Mouse (Mus musculus) olfactory bulb, adult 2 months (tissue): ENCODE results near the gene Man1a. TPM values are rescaled to one million over a fixed set of nuclear protein-coding genes. Genes with fewer than 3 reads are reported as not detected.
A peak's percentile ranks its signal among the peaks of the same experiment; 100 is the strongest.

ENCODE experiments used
- H3K27ac ChIP-seq: fragments of 200-500 bp; 2 replicates; pipeline ENCODE4 v1.5.1; 2012; ENCODE audit warnings: low read depth, low read length; ENCODE audit not compliant: insufficient read depth
- H3K4me1 ChIP-seq: fragments of 200-500 bp; 2 replicates; pipeline ENCODE4 v1.6.1; 2012; ENCODE audit warnings: low read length; ENCODE audit not compliant: control insufficient read depth, insufficient read depth
- H3K4me3 ChIP-seq: fragments of 200-500 bp; 2 replicates; pipeline ENCODE4 v1.5.1; 2012; ENCODE audit warnings: mild to moderate bottlenecking, low read depth, low read length, moderate library complexity; ENCODE audit not compliant: insufficient read depth
- CTCF ChIP-seq: fragments of 200-500 bp; IDR thresholded peaks from 2 replicates; pipeline ENCODE4 v1.5.1; 2012; ENCODE audit warnings: low read depth, mild to moderate bottlenecking, low read length, moderate library complexity; ENCODE audit not compliant: insufficient read depth
- POLR2A ChIP-seq: fragments of 200-500 bp; IDR thresholded peaks from 2 replicates; pipeline ENCODE4 v1.6.1; 2012; ENCODE audit warnings: mild to moderate bottlenecking, low read depth, low read length, moderate library complexity; ENCODE audit not compliant: insufficient read depth
- WGBS: fragments of 180-500 bp; shearing (Covaris S2); methylation state at CpG from one replicate; pipeline ENCODE4 v1.1.7; 2018; 5-methylcytosine and 5-hydroxymethylcytosine counted together
- polyA plus RNA-seq: library from polyadenylated mRNA; stranded (reverse); fragments of >200 nt; gene quantifications from 2 replicates; pipeline ENCODE4 v1.2.4, GENCODE M21; 2012; ENCODE audit warnings: low replicate concordance; ENCODE audit not compliant: missing spikeins, insufficient read depth, insufficient read length

Gene Man1a
- 92.4 and 100 TPM in 2 replicates for polyA plus RNA-seq

DNA sequence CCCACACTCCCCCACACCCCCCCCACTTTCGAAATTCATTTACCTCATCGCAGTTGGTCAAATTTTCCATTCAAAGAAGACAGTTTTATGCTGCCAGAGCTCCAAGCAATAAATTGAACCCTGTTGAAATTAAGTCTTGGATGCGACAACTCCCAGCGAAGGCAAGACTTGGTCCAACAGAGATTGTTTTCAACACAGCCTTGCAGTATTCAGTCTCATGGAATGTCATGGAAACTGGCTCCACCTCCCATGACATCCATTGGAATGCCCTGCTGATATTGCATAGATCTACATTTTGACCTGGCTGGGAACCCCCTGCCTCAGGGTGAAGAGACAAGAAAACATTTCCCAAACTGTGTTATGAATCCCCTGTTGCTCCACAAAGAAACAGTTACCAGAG is at the start of gene Man1a:
Gene Man1a, minus strand, starts transcription at position 190 of the 400 bp plus-strand sequence.
- Histone ChIP-seq H3K4me1 (peaks cover 2% of the 10 kb centered on the region; the same call in 1 of the 2 replicates), H3K4me3 (peak within 1 kb of the TSS; percentile 92), H3K27ac (peak within 1 kb of the TSS; percentile 10; the same call in 1 of the 2 replicates)
- no peak for TF ChIP-seq POLR2A
- TF ChIP-seq CTCF: no peak
- WGBS: 14% methylated on average over 4 of the region's 4 CpGs

DNA sequence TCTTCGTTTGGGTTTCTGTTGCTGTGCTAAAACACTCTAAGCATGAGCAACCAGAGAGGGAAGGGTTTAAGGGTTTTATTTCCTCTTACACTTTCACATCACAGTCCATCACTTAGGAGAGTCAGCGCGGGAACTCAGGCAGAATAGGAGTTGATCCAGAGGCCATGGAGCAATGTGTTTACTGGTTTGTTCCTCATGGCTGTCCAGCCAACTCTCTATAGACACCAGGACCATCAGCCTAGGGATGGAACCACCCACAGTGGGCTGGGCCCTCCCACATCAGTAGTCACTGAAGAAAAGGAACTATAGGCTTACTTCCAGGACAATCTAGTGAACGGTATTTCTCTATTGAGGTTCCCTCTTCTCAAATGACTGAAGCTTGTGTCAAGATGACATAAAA is 45.4 kb upstream of the Man1a start:
- Histone ChIP-seq H3K27ac (no peak overlapping the region), H3K4me1 (no peaks in the 10 kb centered on the region), H3K4me3 (no peak overlapping the region)
- TF ChIP-seq POLR2A (no peak), CTCF (no peak)
- 93% methylated on average over 4 of the region's 4 CpGs for WGBS

DNA sequence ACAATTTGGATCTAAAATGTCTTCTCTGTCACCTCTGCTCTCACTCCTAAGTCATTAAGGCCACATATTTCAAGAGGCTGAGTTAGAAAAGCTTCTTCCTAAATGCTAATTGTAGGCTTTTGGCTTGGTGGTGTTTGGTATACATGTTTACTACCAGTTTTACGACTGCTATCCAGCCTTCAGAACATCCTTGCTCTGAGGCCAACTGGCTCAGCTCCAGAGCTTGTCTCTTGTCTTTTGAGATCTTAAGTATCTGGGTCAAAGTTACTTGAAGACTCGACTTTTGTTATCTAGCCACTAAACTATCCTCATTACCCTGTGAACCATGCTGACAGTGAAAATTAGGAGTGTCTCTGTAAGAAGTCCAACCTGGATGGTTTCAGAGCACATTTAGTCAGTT is 44.0 kb upstream of the Man1a start:
- TF ChIP-seq POLR2A: no peak
- TF ChIP-seq CTCF: no peak
- H3K27ac ChIP-seq: no peak overlapping the region
- no peaks in the 10 kb centered on the region for H3K4me1 ChIP-seq
- whole genome bisulfite sequencing: 51% methylated on average over 2 of the region's 2 CpGs
- H3K4me3 ChIP-seq: no peak overlapping the region

DNA sequence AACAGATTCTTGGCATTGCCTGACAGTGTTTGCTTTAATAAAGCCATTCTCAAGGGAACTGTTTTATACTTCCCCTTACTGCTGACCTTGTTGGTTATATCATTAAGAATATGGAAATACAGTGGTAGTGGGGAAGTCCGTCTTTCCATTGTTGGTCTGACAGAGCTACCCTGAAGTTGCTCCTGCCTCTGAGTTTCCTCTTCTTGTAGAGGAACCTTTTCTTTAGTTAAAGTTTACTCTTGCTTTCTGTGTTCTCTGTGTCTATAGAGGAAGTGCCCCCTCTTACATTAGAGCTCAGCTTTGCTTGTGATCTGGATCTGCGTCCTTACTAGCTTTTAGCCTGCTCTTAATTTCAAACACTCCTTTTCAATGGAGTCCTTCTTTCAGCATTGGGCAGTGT is 42.9 kb upstream of the Man1a start:
- 91% methylated on average over 2 of the region's 2 CpGs for WGBS
- no peak for TF ChIP-seq POLR2A
- TF ChIP-seq CTCF: no peak

DNA sequence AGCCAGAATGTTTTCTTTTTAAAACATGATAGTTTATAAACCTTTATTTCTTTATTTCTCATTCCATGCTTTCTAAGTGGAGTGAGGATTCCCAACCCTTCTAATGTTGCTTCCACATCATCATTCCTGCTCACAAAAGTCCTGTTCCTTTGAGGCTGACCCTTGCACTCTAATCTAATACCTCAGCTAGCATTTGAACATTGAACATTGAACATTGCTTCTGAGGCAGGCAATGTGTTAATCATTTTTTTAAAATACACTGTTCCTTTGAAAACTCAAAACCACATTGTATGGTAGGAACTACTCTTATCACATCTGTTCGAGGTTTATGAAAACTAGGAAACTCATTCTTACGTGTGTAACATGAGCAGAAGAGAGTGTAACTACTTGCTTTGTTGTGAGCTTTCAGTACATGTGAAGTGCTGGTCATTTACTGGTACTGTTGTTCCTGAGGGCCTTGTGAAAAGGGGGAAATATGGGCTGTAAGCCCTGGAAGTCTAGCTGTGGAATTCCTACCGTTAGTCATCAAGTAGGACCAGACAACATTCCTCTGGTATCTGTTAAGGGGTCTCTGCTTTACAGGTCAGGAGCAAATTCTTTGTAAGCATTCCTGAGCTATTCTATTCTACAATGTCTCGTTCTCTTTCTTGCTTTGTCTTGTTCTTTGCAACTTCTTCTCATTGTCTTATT is 42.0 kb upstream of the Man1a start:
- H3K4me3 ChIP-seq: no peak overlapping the region
- no peaks in the 10 kb centered on the region for H3K4me1 ChIP-seq
- TF ChIP-seq POLR2A (no peak), CTCF (no peak)
- H3K27ac ChIP-seq: no peak overlapping the region
- 88% methylated on average over 4 of the region's 4 CpGs for WGBS

More for the DNA sequence above, 42.9 kb upstream of the Man1a start:
- H3K4me3 ChIP-seq: no peak overlapping the region
- no peak overlapping the region for H3K27ac ChIP-seq
- H3K4me1 ChIP-seq: no peaks in the 10 kb centered on the region

DNA sequence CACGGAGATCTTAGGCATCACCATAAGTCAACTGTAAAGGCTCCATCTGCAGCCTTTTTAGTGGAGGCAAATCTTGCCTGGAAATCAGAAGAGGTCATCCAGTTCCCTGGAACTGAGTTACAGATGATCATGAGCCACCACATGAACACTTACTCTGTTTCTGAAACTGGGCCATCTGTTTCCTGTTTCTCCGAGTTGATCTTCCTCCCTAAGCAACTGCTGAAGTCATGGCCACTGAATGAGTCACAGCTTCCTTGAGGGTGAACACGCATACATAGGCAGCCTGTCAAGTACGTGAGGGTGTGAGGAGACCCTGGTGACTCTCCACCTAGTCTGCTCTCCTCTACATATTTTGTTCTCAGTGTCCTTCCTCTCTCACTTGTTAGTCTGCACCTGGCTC is 41.4 kb upstream of the Man1a start:
- no peak overlapping the region for H3K27ac ChIP-seq
- H3K4me1 ChIP-seq: no peaks in the 10 kb centered on the region
- 66% methylated on average over 4 of the region's 4 CpGs for WGBS
- TF ChIP-seq POLR2A (no peak), CTCF (no peak)
- no peak overlapping the region for H3K4me3 ChIP-seq

DNA sequence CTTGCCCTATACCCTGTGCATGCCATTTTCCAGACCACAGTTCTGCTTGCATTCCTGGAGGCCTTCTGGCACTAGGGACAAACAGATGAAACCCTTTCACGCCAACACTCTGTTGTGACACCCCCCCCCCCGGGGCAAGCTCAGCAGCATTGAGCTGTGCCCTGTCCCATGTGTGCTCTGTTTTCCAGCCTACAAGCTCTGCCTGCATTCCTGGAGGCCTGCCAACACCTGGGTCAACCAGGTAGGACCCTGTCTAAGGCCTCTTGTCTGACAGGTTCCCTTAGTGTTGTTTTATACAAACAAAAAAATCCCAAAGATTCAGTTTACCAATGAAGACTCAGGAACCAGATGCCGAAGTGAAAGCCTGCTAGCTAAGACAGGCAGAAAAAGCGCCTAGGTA is 27.3 kb upstream of the Man1a start:
- Histone ChIP-seq H3K27ac (no peak overlapping the region), H3K4me3 (no peak overlapping the region), H3K4me1 (no peaks in the 10 kb centered on the region)
- TF ChIP-seq CTCF (no peak), POLR2A (no peak)
- WGBS: 88% methylated on average over 4 of the region's 4 CpGs

DNA sequence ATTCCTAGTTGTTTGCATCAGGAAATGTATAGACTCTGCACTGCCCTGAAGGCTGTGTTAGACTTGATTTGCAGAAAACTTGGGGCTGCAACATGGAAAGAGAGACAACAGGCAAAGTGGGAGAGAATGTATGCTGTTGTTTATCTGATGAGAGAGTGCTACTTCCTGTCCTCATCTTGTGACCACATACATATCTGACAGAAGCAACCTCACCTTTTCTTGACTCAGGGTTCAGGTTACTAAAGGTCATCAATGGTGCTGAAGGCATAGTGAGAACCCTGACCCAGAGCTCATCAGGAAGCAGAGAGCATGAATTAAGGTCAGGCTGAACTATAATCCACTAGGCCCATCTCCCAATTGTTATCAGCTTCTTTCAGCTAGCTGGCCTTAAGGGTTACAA is 15.7 kb upstream of the Man1a start:
- no peak overlapping the region for H3K4me3 ChIP-seq
- H3K4me1 ChIP-seq: no peaks in the 10 kb centered on the region
- no peak for TF ChIP-seq POLR2A
- no peak overlapping the region for H3K27ac ChIP-seq

DNA sequence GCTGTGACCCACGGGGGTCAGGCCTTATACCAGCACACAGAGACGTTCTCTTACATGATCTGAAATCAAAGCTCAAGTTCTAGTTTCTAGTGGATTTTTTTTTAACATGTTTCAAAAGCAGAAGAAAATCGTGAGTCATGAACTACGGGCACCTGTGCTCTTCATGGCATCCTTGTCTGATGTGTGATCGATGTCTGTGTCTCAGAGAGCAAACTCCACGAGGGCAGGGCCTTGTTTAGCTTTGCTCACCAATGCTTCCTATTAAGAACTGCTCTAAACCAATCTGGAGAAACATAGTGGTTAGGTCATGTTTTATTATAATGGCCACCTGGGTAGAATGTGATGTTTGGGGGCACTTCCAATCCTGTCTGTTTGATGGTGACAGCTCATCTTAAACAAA is 13.5 kb upstream of the Man1a start:
- 93% methylated on average over 6 of the region's 6 CpGs for WGBS
- no peak overlapping the region for H3K4me3 ChIP-seq
- no peak overlapping the region for H3K27ac ChIP-seq
- H3K4me1 ChIP-seq: no peaks in the 10 kb centered on the region
- no peak for TF ChIP-seq CTCF
- no peak for TF ChIP-seq POLR2A
